Mouse (Mus musculus): ENCODE measurements around the gene Psd4. TPM values are rescaled to one million over a fixed set of nuclear protein-coding genes. Genes with fewer than 3 reads are reported as not detected.

Gene Psd4
- polyA plus RNA-seq, 1 experiment, result not detected

GRCm38 (mm10) chr2:24378747-24379450, 11.5 kb downstream of the Psd4 start:
- no peak overlapping the region for H3ac ChIP-seq (ENCODE audit: control insufficient read depth, insufficient read length)
- no peaks in the 10 kb centered on the region for H3K36me3 ChIP-seq (ENCODE audit: control insufficient read depth, insufficient read depth)
- no peaks in the 10 kb centered on the region for H3K27me3 ChIP-seq (ENCODE audit: control insufficient read depth, insufficient read depth, insufficient read length)
- H3K4me2 ChIP-seq (ENCODE audit: low read depth), result no peak overlapping the region
- no peak overlapping the region for H3K4me3 ChIP-seq
- H3K79me2 ChIP-seq (ENCODE audit: control insufficient read depth, insufficient read depth), result no peaks in the 10 kb centered on the region
- TF ChIP-seq CEBPB (IDR thresholded peaks at IDR 0.05; ENCODE audit: insufficient read depth, poor library complexity, severe bottlenecking) (no peak), TCF3 (IDR thresholded peaks at IDR 0.05; ENCODE audit: insufficient read length, low read depth) (no peak), POLR2A (IDR thresholded peaks at IDR 0.05; ENCODE audit: insufficient read length, low read depth) (no peak), USF1 (IDR thresholded peaks at IDR 0.05; ENCODE audit: low read depth) (no peak), SRF (IDR thresholded peaks at IDR 0.05; ENCODE audit: control insufficient read depth, insufficient read length, low read depth) (no peak), MYOD1 (IDR thresholded peaks at IDR 0.05; ENCODE audit: control insufficient read depth in 1 of 3, insufficient read length in 2 of 3, low read depth in 2 of 3) (no peak), E2F4 (IDR thresholded peaks at IDR 0.05; ENCODE audit: insufficient read depth) (no peak), MYOG (IDR thresholded peaks at IDR 0.05; ENCODE audit: control insufficient read depth in 1 of 3, insufficient read depth in 1 of 3, insufficient read length in 2 of 3, low read depth in 2 of 3) (no peak), TCF12 (IDR thresholded peaks at IDR 0.05; ENCODE audit: insufficient read depth, poor library complexity, severe bottlenecking) (no peak), REST (IDR thresholded peaks at IDR 0.05; ENCODE audit: insufficient read depth, insufficient read length) (no peak), POLR2AphosphoS2 (IDR thresholded peaks at IDR 0.05; ENCODE audit: insufficient read length, low read depth) (no peak)

GRCm38 (mm10) chr2:24382456-24383230, 15.3 kb downstream of the Psd4 start:
- H3K79me2 ChIP-seq (ENCODE audit: control insufficient read depth, insufficient read depth), result no peaks in the 10 kb centered on the region
- no peaks in the 10 kb centered on the region for H3K27me3 ChIP-seq (ENCODE audit: control insufficient read depth, insufficient read depth, insufficient read length)
- TF ChIP-seq USF1 (IDR thresholded peaks at IDR 0.05; ENCODE audit: low read depth) (no peak), MAX (IDR thresholded peaks at IDR 0.05; ENCODE audit: low read depth) (no peak), CEBPB (IDR thresholded peaks at IDR 0.05; ENCODE audit: insufficient read depth, poor library complexity, severe bottlenecking) (no peak), POLR2AphosphoS2 (IDR thresholded peaks at IDR 0.05; ENCODE audit: insufficient read length, low read depth) (no peak), SRF (IDR thresholded peaks at IDR 0.05; ENCODE audit: control insufficient read depth, insufficient read length, low read depth) (no peak), E2F4 (IDR thresholded peaks at IDR 0.05; ENCODE audit: insufficient read depth) (no peak), TCF3 (IDR thresholded peaks at IDR 0.05; ENCODE audit: insufficient read length, low read depth) (no peak), REST (IDR thresholded peaks at IDR 0.05; ENCODE audit: insufficient read depth, insufficient read length) (no peak), TCF12 (IDR thresholded peaks at IDR 0.05; ENCODE audit: insufficient read depth, poor library complexity, severe bottlenecking) (no peak), MYOD1 (IDR thresholded peaks at IDR 0.05; ENCODE audit: control insufficient read depth in 1 of 3, insufficient read length in 2 of 3, low read depth in 2 of 3) (no peak), POLR2A (IDR thresholded peaks at IDR 0.05; ENCODE audit: insufficient read length, low read depth) (no peak), MYOG (IDR thresholded peaks at IDR 0.05; ENCODE audit: control insufficient read depth in 1 of 3, insufficient read depth in 1 of 3, insufficient read length in 2 of 3, low read depth in 2 of 3) (no peak)
- no peaks in the 10 kb centered on the region for H3K36me3 ChIP-seq (ENCODE audit: control insufficient read depth, insufficient read depth)
- H3ac ChIP-seq (ENCODE audit: control insufficient read depth, insufficient read length), result no peak overlapping the region
- H3K4me2 ChIP-seq (ENCODE audit: low read depth), result no peak overlapping the region
- no peak overlapping the region for H3K4me3 ChIP-seq

DNA sequence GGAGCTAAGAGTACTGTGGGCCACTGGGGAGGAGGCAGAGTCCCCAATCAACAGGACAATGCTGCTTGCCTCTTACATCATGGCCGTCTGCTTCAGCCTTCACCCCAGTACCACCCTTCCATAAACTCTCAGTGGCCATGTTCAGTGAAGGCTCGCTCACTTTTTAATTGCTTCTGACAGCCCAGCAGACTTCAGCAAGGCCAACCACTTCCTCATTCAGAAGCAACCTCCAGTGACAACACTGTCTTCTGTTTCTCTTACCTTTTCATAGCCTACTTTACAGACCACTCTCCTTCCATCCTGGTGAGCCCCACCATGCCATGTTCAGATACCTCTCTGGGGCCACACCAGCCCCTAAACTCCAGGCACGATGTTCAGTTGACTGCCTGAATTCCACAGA, 16.3 kb downstream of the Psd4 start:
- H3K4me3 ChIP-seq, result no peak overlapping the region
- H3ac ChIP-seq (ENCODE audit: control insufficient read depth, insufficient read length), result no peak overlapping the region
- no peaks in the 10 kb centered on the region for H3K79me2 ChIP-seq (ENCODE audit: control insufficient read depth, insufficient read depth)
- H3K27me3 ChIP-seq (ENCODE audit: control insufficient read depth, insufficient read depth, insufficient read length), result no peaks in the 10 kb centered on the region
- TF ChIP-seq MYOG (IDR thresholded peaks at IDR 0.05; ENCODE audit: control insufficient read depth in 1 of 3, insufficient read depth in 1 of 3, insufficient read length in 2 of 3, low read depth in 2 of 3) (no peak), MYOD1 (IDR thresholded peaks at IDR 0.05; ENCODE audit: control insufficient read depth in 1 of 3, insufficient read length in 2 of 3, low read depth in 2 of 3) (no peak), POLR2AphosphoS2 (IDR thresholded peaks at IDR 0.05; ENCODE audit: insufficient read length, low read depth) (no peak), SRF (IDR thresholded peaks at IDR 0.05; ENCODE audit: control insufficient read depth, insufficient read length, low read depth) (no peak), REST (IDR thresholded peaks at IDR 0.05; ENCODE audit: insufficient read depth, insufficient read length) (no peak), MAX (IDR thresholded peaks at IDR 0.05; ENCODE audit: low read depth) (no peak), TCF3 (IDR thresholded peaks at IDR 0.05; ENCODE audit: insufficient read length, low read depth) (no peak), POLR2A (IDR thresholded peaks at IDR 0.05; ENCODE audit: insufficient read length, low read depth) (no peak), USF1 (IDR thresholded peaks at IDR 0.05; ENCODE audit: low read depth) (no peak), CEBPB (IDR thresholded peaks at IDR 0.05; ENCODE audit: insufficient read depth, poor library complexity, severe bottlenecking) (no peak), E2F4 (IDR thresholded peaks at IDR 0.05; ENCODE audit: insufficient read depth) (no peak), TCF12 (IDR thresholded peaks at IDR 0.05; ENCODE audit: insufficient read depth, poor library complexity, severe bottlenecking) (no peak)
- no peak overlapping the region for H3K4me2 ChIP-seq (ENCODE audit: low read depth)
- H3K36me3 ChIP-seq (ENCODE audit: control insufficient read depth, insufficient read depth), result no peaks in the 10 kb centered on the region

DNA sequence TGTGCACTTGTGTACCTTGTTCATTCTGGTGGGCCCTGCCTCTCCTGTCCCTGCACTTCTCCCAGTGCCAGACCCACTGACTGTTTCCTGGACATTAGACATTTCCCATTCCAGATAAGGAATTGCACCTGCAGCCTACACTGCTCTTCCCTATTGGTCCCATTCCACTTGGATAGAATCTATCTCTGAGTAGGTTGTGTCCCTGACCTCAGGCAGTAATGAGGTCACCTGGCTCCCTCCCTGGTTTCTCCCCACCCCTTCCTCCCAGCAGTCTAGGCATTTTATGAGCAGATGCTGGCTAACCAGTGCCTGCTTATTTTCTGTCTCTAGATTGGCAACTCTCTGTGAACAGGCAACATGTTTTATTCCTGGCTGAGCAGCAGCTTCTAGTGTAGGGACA, 17.0 kb downstream of the Psd4 start:
- TF ChIP-seq POLR2A (IDR thresholded peaks at IDR 0.05; ENCODE audit: insufficient read length, low read depth) (no peak), USF1 (IDR thresholded peaks at IDR 0.05; ENCODE audit: low read depth) (no peak), TCF3 (IDR thresholded peaks at IDR 0.05; ENCODE audit: insufficient read length, low read depth) (no peak), MYOD1 (IDR thresholded peaks at IDR 0.05; ENCODE audit: control insufficient read depth in 1 of 3, insufficient read length in 2 of 3, low read depth in 2 of 3) (no peak), REST (IDR thresholded peaks at IDR 0.05; ENCODE audit: insufficient read depth, insufficient read length) (no peak), TCF12 (IDR thresholded peaks at IDR 0.05; ENCODE audit: insufficient read depth, poor library complexity, severe bottlenecking) (no peak), POLR2AphosphoS2 (IDR thresholded peaks at IDR 0.05; ENCODE audit: insufficient read length, low read depth) (no peak), CEBPB (IDR thresholded peaks at IDR 0.05; ENCODE audit: insufficient read depth, poor library complexity, severe bottlenecking) (no peak), MAX (IDR thresholded peaks at IDR 0.05; ENCODE audit: low read depth) (no peak), MYOG (IDR thresholded peaks at IDR 0.05; ENCODE audit: control insufficient read depth in 1 of 3, insufficient read depth in 1 of 3, insufficient read length in 2 of 3, low read depth in 2 of 3) (no peak), E2F4 (IDR thresholded peaks at IDR 0.05; ENCODE audit: insufficient read depth) (no peak), SRF (IDR thresholded peaks at IDR 0.05; ENCODE audit: control insufficient read depth, insufficient read length, low read depth) (no peak)
- no peaks in the 10 kb centered on the region for H3K27me3 ChIP-seq (ENCODE audit: control insufficient read depth, insufficient read depth, insufficient read length)
- no peaks in the 10 kb centered on the region for H3K36me3 ChIP-seq (ENCODE audit: control insufficient read depth, insufficient read depth)
- no peak overlapping the region for H3ac ChIP-seq (ENCODE audit: control insufficient read depth, insufficient read length)
- H3K4me3 ChIP-seq, result no peak overlapping the region
- no peak overlapping the region for H3K4me2 ChIP-seq (ENCODE audit: low read depth)
- no peaks in the 10 kb centered on the region for H3K79me2 ChIP-seq (ENCODE audit: control insufficient read depth, insufficient read depth)

All from myocyte (in vitro differentiated cells).